Mouse (Mus musculus) lung, postnatal 0 days (tissue): Measurements from ENCODE around the gene Myo10. TPM values are rescaled to one million over a fixed set of nuclear protein-coding genes. Genes with fewer than 3 reads are reported as not detected.
A peak's percentile ranks its signal among the peaks of the same experiment; 100 is the strongest.

Experiments used
- ATAC-seq: fragments of 200-750 bp; cut with Nextera tagmentation; 2 replicates; pipeline ENCODE4 v1.8.0; 2017; ENCODE audit warnings: moderate library complexity
- DNase-seq: peaks from one replicate; pipeline ENCODE4 v3.0.0-alpha.2; 2016; ENCODE audit warnings: low spot score
- H3K27ac ChIP-seq: fragments of 300-500 bp; sonication (generic); 2 replicates; pipeline ENCODE4 v1.5.1; 2014; ENCODE audit warnings: antibody characterized with exemption, mild to moderate bottlenecking, low read length, mixed read lengths
- H3K27me3 ChIP-seq: fragments of 300-500 bp; sonication (generic); replicated peaks from 2 replicates; pipeline ENCODE4 v1.6.1; 2014; ENCODE audit warnings: low read length, mixed read lengths; ENCODE audit not compliant: insufficient read depth
- H3K36me3 ChIP-seq: fragments of 300-500 bp; sonication (generic); 2 replicates; pipeline ENCODE4 v1.6.1; 2014; ENCODE audit warnings: low read length, mixed read lengths; ENCODE audit not compliant: insufficient read depth
- H3K4me1 ChIP-seq: fragments of 300-500 bp; sonication (generic); 2 replicates; pipeline ENCODE4 v1.6.1; 2014; ENCODE audit warnings: antibody characterized with exemption, low read depth, low read length, mixed read lengths; ENCODE audit not compliant: insufficient read depth
- H3K4me2 ChIP-seq: fragments of 300-500 bp; sonication (generic); replicated peaks from 2 replicates; pipeline ENCODE4 v1.6.1; 2014; ENCODE audit warnings: low read depth, mild to moderate bottlenecking, low read length, moderate library complexity, mixed read lengths
- H3K4me3 ChIP-seq: fragments of 300-500 bp; sonication (generic); 2 replicates; pipeline ENCODE4 v1.5.1; 2014; ENCODE audit warnings: low read depth, low read length
- H3K9ac ChIP-seq: fragments of 300-500 bp; sonication (generic); replicated peaks from 2 replicates; pipeline ENCODE4 v1.6.1; 2014; ENCODE audit warnings: low read depth, mild to moderate bottlenecking
- H3K9me3 ChIP-seq: fragments of 300-500 bp; sonication (generic); 2 replicates; pipeline ENCODE4 v1.6.1; 2016; ENCODE audit warnings: low read length, mixed read lengths
- CTCF ChIP-seq: IDR thresholded peaks from 2 replicates; pipeline ENCODE4 v1.5.1; 2016; ENCODE audit warnings: antibody characterized with exemption, mild to moderate bottlenecking
- EP300 ChIP-seq: IDR thresholded peaks from 2 replicates; pipeline ENCODE4 v1.6.1; 2016; ENCODE audit warnings: antibody characterized with exemption, mild to moderate bottlenecking, control low read depth
- WGBS: fragments of 180-500 bp; shearing (Covaris S2); extraction: QIAGEN DNeasy Blood & Tissue Kit; methylation state at CpG from one replicate; pipeline ENCODE4 v1.1.7; 2014; 5-methylcytosine and 5-hydroxymethylcytosine counted together
- polyA plus RNA-seq: library from polyadenylated mRNA; unstranded; fragments of >200 nt; fragmentation: Nextera tagmentation; extraction: Ambion mirVana; gene quantifications from 2 replicates; pipeline ENCODE4 v1.2.1, GENCODE M21; 2015

Myo10 gene
- polyA plus RNA-seq, 1 experiment from 2014 or later: 17.3 TPM

- ATAC-seq (no peak), DNase-seq (no peak)
- Histone ChIP-seq H3K4me2 (no peak overlapping the region), H3K9ac (no peak overlapping the region), H3K4me3 (no peak overlapping the region), H3K9me3 (no peaks in the 10 kb centered on the region), H3K27ac (no peak overlapping the region), H3K36me3 (no peaks in the 10 kb centered on the region), H3K27me3 (no peaks in the 10 kb centered on the region), H3K4me1 (0 out of 2 replicates have a peak, but pooled peaks cover 2% of the 10 kb centered on the region)
- no peak for TF ChIP-seq CTCF
- no peak for TF ChIP-seq EP300
- 27% methylated on average over 6 of the region's 6 CpGs for WGBS
Observed at GRCm38 (mm10) chr15:25673231-25673980, 51.1 kb downstream of the Myo10 start.

DNA sequence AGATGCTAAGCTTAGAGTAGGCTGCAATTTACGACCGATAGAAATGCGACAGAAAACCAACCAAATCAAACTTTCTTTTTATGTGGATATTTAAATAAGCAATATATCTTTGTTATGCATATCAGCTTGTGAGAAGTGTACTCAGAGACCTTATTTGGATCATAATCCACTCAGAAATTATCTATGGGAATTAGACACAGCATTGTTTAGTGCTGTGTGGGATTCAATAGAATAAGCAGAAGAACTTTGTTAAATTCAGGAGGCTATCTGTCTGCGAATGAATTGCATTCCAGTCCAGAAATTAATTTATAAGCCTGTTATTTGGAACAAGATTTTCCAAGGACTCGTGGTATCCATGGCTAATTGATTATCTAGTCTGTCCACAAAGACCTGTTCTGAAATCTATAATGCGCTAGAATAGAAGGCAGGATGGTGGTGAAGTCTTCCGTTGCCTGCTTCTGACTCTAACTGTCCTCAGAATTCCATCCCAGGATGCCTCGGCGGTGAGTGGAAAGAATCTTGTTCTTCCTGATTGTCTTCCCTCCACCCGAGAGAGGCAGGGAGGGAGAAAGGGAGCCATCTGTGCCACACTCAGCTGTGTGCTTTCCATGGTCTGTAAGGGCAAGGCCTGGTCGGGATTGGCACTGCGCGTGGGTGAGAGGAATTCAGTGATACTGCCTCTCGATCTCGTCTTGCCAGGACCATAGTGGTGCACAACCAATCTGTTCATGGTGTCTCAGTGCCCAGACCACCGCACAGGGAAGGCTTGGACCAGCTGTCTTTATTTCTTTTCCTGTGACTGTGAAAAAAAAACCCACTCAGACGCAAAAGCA is 52.0 kb downstream of the Myo10 start:
- TF ChIP-seq EP300: no peak
- no peak for TF ChIP-seq CTCF
- H3K27me3 ChIP-seq: no peaks in the 10 kb centered on the region
- no peaks in the 10 kb centered on the region for H3K9me3 ChIP-seq
- 0 out of 2 replicates have a peak, but pooled peaks cover 2% of the 10 kb centered on the region for H3K4me1 ChIP-seq
- H3K4me3 ChIP-seq: no peak overlapping the region
- 85% methylated on average over 17 of the region's 17 CpGs for WGBS
- no peak for ATAC-seq
- H3K27ac ChIP-seq: no peak overlapping the region
- no peak overlapping the region for H3K9ac ChIP-seq
- DNase-seq: no peak
- H3K36me3 ChIP-seq: no peaks in the 10 kb centered on the region
- H3K4me2 ChIP-seq: no peak overlapping the region

DNA sequence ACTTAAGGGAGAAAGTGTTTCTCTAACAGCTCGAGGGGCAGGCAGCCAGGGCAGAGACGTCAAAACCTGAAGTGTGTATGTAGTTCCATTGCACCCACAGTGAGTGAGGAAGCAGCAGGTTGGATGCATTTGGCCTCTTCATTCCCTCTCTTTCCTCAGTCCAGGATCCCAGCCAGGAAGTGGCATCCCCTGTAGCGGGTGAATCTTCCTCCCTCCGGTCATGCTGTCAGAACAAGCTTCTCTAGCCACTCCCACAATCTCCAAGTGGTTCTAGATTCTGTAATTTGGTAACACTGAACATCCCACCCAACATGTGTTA is 52.6 kb downstream of the Myo10 start:
- Histone ChIP-seq H3K36me3 (no peaks in the 10 kb centered on the region), H3K4me2 (no peak overlapping the region), H3K4me3 (no peak overlapping the region), H3K9ac (no peak overlapping the region), H3K27me3 (no peaks in the 10 kb centered on the region), H3K9me3 (no peaks in the 10 kb centered on the region), H3K27ac (no peak overlapping the region), H3K4me1 (peaks cover 4% of the 10 kb centered on the region; the same call in 1 of the 2 replicates)
- no peak for ATAC-seq
- 66% methylated on average over 4 of the region's 4 CpGs for WGBS
- TF ChIP-seq CTCF (no peak), EP300 (no peak)
- DNase-seq: no peak

GRCm38 (mm10) chr15:25675359-25675758 is 53.0 kb downstream of the Myo10 start:
- Histone ChIP-seq H3K9ac (no peak overlapping the region), H3K9me3 (no peaks in the 10 kb centered on the region), H3K4me1 (peaks cover 8% of the 10 kb centered on the region; the same call in 1 of the 2 replicates), H3K27me3 (no peaks in the 10 kb centered on the region), H3K4me2 (no peak overlapping the region), H3K36me3 (no peaks in the 10 kb centered on the region), H3K4me3 (no peak overlapping the region), H3K27ac (no peak overlapping the region)
- no peak for TF ChIP-seq EP300
- no peak for TF ChIP-seq CTCF
- ATAC-seq (no peak), DNase-seq (no peak)
- 95% methylated on average over 11 of the region's 11 CpGs for WGBS

DNA sequence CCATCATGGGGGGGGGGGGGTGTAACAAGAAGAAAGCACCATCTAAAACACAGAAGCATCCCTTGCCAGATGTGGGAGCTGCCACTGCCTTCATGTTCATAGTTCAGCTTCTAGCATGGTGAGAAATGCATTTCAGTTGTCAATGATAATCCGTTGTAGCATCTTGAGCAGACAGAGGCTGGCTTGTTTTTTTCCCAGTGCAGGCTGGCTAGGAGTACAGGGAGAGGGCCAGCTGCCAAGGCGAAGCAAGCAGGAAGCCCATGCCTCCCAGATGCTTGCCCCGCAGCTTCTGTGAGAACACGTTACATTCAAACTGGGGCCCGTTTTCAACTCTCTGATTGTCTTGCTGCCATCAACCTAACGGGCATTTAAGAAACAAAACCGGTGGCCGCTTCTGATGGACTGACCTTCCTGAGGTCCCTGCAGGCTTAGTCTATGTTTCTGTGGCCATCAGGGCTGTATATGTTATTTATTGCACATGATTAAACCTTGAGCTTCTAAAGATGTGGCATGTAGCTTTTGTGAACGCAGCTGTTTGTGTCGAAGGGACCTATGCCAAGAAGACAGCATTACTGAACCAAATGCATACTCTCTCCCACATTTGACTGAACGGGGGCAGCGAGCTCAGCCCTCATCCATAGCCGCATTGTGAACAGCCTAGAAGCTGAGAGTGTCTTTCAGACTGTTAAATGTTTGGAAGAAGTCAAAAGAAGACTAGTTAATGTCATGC is 53.9 kb downstream of the Myo10 start:
- Histone ChIP-seq H3K27me3 (no peaks in the 10 kb centered on the region), H3K36me3 (no peaks in the 10 kb centered on the region), H3K9ac (no peak overlapping the region), H3K4me2 (no peak overlapping the region), H3K9me3 (no peaks in the 10 kb centered on the region), H3K27ac (no peak overlapping the region), H3K4me1 (peaks cover 11% of the 10 kb centered on the region; the same call in 1 of the 2 replicates), H3K4me3 (no peak overlapping the region)
- no peak for TF ChIP-seq CTCF
- no peak for TF ChIP-seq EP300
- ATAC-seq (no peak), DNase-seq (no peak)
- WGBS: 66% methylated on average over 13 of the region's 13 CpGs

- WGBS: 55% methylated on average over 3 of the region's 3 CpGs
- no peak for TF ChIP-seq EP300
- no peak for TF ChIP-seq CTCF
- H3K4me2 ChIP-seq: no peak overlapping the region
- H3K9me3 ChIP-seq: no peaks in the 10 kb centered on the region
- peak; percentile 84 for DNase-seq
- no peaks in the 10 kb centered on the region for H3K36me3 ChIP-seq
- peak; percentile 77 for ATAC-seq
- no peak overlapping the region for H3K27ac ChIP-seq
- no peaks in the 10 kb centered on the region for H3K27me3 ChIP-seq
- H3K4me1 ChIP-seq: peaks cover 11% of the 10 kb centered on the region; the same call in 1 of the 2 replicates
- no peak overlapping the region for H3K4me3 ChIP-seq
- H3K9ac ChIP-seq: no peak overlapping the region
Observed at GRCm38 (mm10) chr15:25679081-25679480, 56.8 kb downstream of the Myo10 start.
